Mouse (Mus musculus): ENCODE data around the gene Coq6.
"Not testable (repeated sequence)": the region's sequence is repeated elsewhere in the genome, so short reads cannot be mapped to it uniquely, and the experiment has no call there.

The Coq6 gene

GRCm38 (mm10) chr12:84361555-84362489 lies at the start of gene Coq6, which contains the start of gene Fam161b:
Gene Coq6 (plus strand): TSS chr12:84361657.
Gene Fam161b (minus strand): TSS chr12:84361833.
- DNase-seq: peak; percentile 97

GRCm38 (mm10) chr12:84316006-84316405 lies 45.5 kb upstream of the Coq6 start:
- DNase-seq: no peak

- peak; percentile 88 for DNase-seq
These were observed 44.5 kb upstream of the Coq6 start, which contains the start of gene Zfp410 for GRCm38 (mm10) chr12:84316721-84317621. Gene Zfp410 (plus strand): TSS chr12:84316852.

- DNase-seq: no peak
These were observed 34.3 kb upstream of the Coq6 start for GRCm38 (mm10) chr12:84327111-84327512.

- DNase-seq: no peak
These were observed 24.4 kb upstream of the Coq6 start for GRCm38 (mm10) chr12:84336963-84337625.

GRCm38 (mm10) chr12:84347192-84347591 lies 14.3 kb upstream of the Coq6 start:
- DNase-seq: no peak

GRCm38 (mm10) chr12:84358699-84359098 lies 2.8 kb upstream of the Coq6 start:
- not testable (repeated sequence) for DNase-seq

GRCm38 (mm10) chr12:84362872-84363271 lies 1.4 kb downstream of the Coq6 start:
- DNase-seq: no peak

- DNase-seq: no peak
These were observed 2.8 kb downstream of the Coq6 start for GRCm38 (mm10) chr12:84364291-84364690.

GRCm38 (mm10) chr12:84365137-84365536 lies 3.7 kb downstream of the Coq6 start:
- DNase-seq: no peak

GRCm38 (mm10) chr12:84366971-84367370 lies 5.5 kb downstream of the Coq6 start:
- DNase-seq: no peak

- DNase-seq: no peak
These were observed 10.2 kb downstream of the Coq6 start for GRCm38 (mm10) chr12:84371647-84372046.

GRCm38 (mm10) chr12:84373831-84374481 lies 12.5 kb downstream of the Coq6 start:
- no peak for DNase-seq

- no peak for DNase-seq
These were observed 20.9 kb downstream of the Coq6 start for GRCm38 (mm10) chr12:84382369-84382768.

- DNase-seq: no peak
These were observed 23.2 kb downstream of the Coq6 start for GRCm38 (mm10) chr12:84384644-84385081.

- DNase-seq: no peak
These were observed 24.0 kb downstream of the Coq6 start for GRCm38 (mm10) chr12:84385408-84385807.

GRCm38 (mm10) chr12:84388097-84388496 lies 26.6 kb downstream of the Coq6 start:
- DNase-seq: no peak

- no peak for DNase-seq
These were observed 27.4 kb downstream of the Coq6 start for GRCm38 (mm10) chr12:84388774-84389400.

GRCm38 (mm10) chr12:84390336-84390735 lies 28.9 kb downstream of the Coq6 start:
- DNase-seq: no peak

- no peak for DNase-seq
These were observed 31.2 kb downstream of the Coq6 start for GRCm38 (mm10) chr12:84392681-84393080.

GRCm38 (mm10) chr12:84393847-84394246 lies 32.4 kb downstream of the Coq6 start:
- no peak for DNase-seq

Data from cerebellum, adult 9-11 months (tissue).